Mouse (Mus musculus) bone marrow, adult 2 months (tissue): Measurements from ENCODE around the gene Fhod1. TPM values are rescaled to one million over a fixed set of nuclear protein-coding genes. Genes with fewer than 3 reads are reported as not detected.

ENCODE experiments used
- H3K27ac ChIP-seq: fragments of 200-500 bp; 2 replicates; pipeline ENCODE4 v1.5.1; 2012; ENCODE audit warnings: low read depth, mild to moderate bottlenecking, control low read depth, inconsistent platforms, low read length; ENCODE audit not compliant: control insufficient read depth, poor library complexity, insufficient read depth
- H3K4me1 ChIP-seq: fragments of 200-500 bp; 2 replicates; pipeline ENCODE4 v1.6.1; 2011; ENCODE audit warnings: low read length; ENCODE audit not compliant: control insufficient read depth, insufficient read depth
- H3K4me3 ChIP-seq: fragments of 200-500 bp; replicated peaks from 2 replicates; pipeline ENCODE3; 2011; ENCODE audit warnings: mild to moderate bottlenecking, low read depth, low read length, control low read depth; ENCODE audit not compliant: control insufficient read depth
- CTCF ChIP-seq: fragments of 200-500 bp; IDR thresholded peaks from 2 replicates; pipeline ENCODE4 v1.5.1; 2011; ENCODE audit warnings: low read length, control low read depth; ENCODE audit not compliant: control insufficient read depth, insufficient read depth
- POLR2A ChIP-seq: fragments of 200-500 bp; IDR thresholded peaks from 2 replicates; pipeline ENCODE4 v1.6.1; 2011; ENCODE audit warnings: low read depth, mild to moderate bottlenecking, control low read depth, low read length, borderline replicate concordance; ENCODE audit not compliant: control insufficient read depth
- WGBS: fragments of 180-500 bp; shearing (Covaris S2); methylation state at CpG from one replicate; pipeline ENCODE4 v1.1.7; 2018; 5-methylcytosine and 5-hydroxymethylcytosine counted together
- polyA plus RNA-seq: library from polyadenylated mRNA; stranded (reverse); fragments of >200 nt; gene quantifications from 2 replicates; pipeline ENCODE4 v1.2.4, GENCODE M21; 2011; ENCODE audit warnings: low replicate concordance; ENCODE audit not compliant: missing spikeins, insufficient read depth, insufficient read length

Gene Fhod1
- polyA plus RNA-seq, 1 experiment, result 66.3 TPM

- TF ChIP-seq CTCF (no peak), POLR2A (peak; percentile 84)
- WGBS, result 67% methylated on average over 8 of the region's 8 CpGs
- Histone ChIP-seq H3K4me3 (peak overlapping the region; percentile 63), H3K4me1 (peaks cover 4% of the 10 kb centered on the region), H3K27ac (peak overlapping the region; percentile 81)
Observed at GRCm38 (mm10) chr8:105299962-105300361, 47.8 kb downstream of the Fhod1 start.

- WGBS, result 46% methylated on average over 18 of the region's 18 CpGs
- peak overlapping the region; percentile 99 for H3K4me3 ChIP-seq
- TF ChIP-seq POLR2A (no peak), CTCF (no peak)
- peak overlapping the region; percentile 90 for H3K27ac ChIP-seq
- H3K4me1 ChIP-seq, result peaks cover 4% of the 10 kb centered on the region
Observed at GRCm38 (mm10) chr8:105298351-105299252, 49.2 kb downstream of the Fhod1 start.

- H3K4me1 ChIP-seq, result peaks cover 4% of the 10 kb centered on the region
- H3K4me3 ChIP-seq, result peak within 1 kb of the TSS; percentile 99
- peak within 1 kb of the TSS; percentile 90 for H3K27ac ChIP-seq
- under 1% methylated on average over 58 of the region's 58 CpGs for WGBS
- TF ChIP-seq POLR2A (peak; percentile 89; the same call in 1 of the 2 replicates), CTCF (no peak)
Observed at GRCm38 (mm10) chr8:105297511-105298192, 50.1 kb downstream of the Fhod1 start, which contains the start of gene E2f4. TSS of gene E2f4 (plus strand) at chr8:105297663.

- WGBS, result 12% methylated on average over 11 of the region's 11 CpGs
- H3K4me3 ChIP-seq, result no peak within 1 kb of the TSS
- TF ChIP-seq POLR2A, result no peak
- TF ChIP-seq CTCF, result no peak
- no peak within 1 kb of the TSS for H3K27ac ChIP-seq
- H3K4me1 ChIP-seq, result peaks cover 4% of the 10 kb centered on the region
Observed at GRCm38 (mm10) chr8:105295895-105296573, 51.7 kb downstream of the Fhod1 start, which contains the start of gene Exoc3l. TSS of gene Exoc3l (minus strand) at chr8:105296101.

GRCm38 (mm10) chr8:105295256-105295655, 52.5 kb downstream of the Fhod1 start:
- H3K4me1 ChIP-seq, result peaks cover 4% of the 10 kb centered on the region
- H3K4me3 ChIP-seq, result no peak overlapping the region
- 66% methylated on average over 11 of the region's 11 CpGs for WGBS
- H3K27ac ChIP-seq, result no peak overlapping the region
- TF ChIP-seq POLR2A (no peak), CTCF (no peak)

GRCm38 (mm10) chr8:105294776-105295175, 53.0 kb downstream of the Fhod1 start:
- 87% methylated on average over 9 of the region's 9 CpGs for WGBS
- H3K4me3 ChIP-seq, result no peak overlapping the region
- no peak for TF ChIP-seq CTCF
- no peak overlapping the region for H3K27ac ChIP-seq
- peaks cover 8% of the 10 kb centered on the region for H3K4me1 ChIP-seq

- TF ChIP-seq CTCF (no peak), POLR2A (no peak)
- no peak overlapping the region for H3K4me3 ChIP-seq
- H3K27ac ChIP-seq, result no peak overlapping the region
- H3K4me1 ChIP-seq, result peaks cover 7% of the 10 kb centered on the region
- WGBS, result 93% methylated on average over 19 of the region's 19 CpGs
Observed at GRCm38 (mm10) chr8:105293405-105293804, 54.3 kb downstream of the Fhod1 start.

- peaks cover 5% of the 10 kb centered on the region for H3K4me1 ChIP-seq
- no peak overlapping the region for H3K27ac ChIP-seq
- TF ChIP-seq POLR2A (no peak), CTCF (no peak)
- WGBS, result 89% methylated on average over 7 of the region's 7 CpGs
- H3K4me3 ChIP-seq, result no peak overlapping the region
Observed at GRCm38 (mm10) chr8:105292471-105292870, 55.3 kb downstream of the Fhod1 start.
